Mouse (Mus musculus) forebrain, embryonic 13.5 days (tissue): Measurements from ENCODE around the gene 4933405L10Rik. TPM values are rescaled to one million over a fixed set of nuclear protein-coding genes. Genes with fewer than 3 reads are reported as not detected.

Source experiments
- ATAC-seq: fragments of 200-750 bp; cut with Nextera tagmentation; 2 replicates; pipeline ENCODE4 v1.8.0; 2017
- H3K27ac ChIP-seq: fragments of 300-500 bp; sonication (generic); 2 replicates; pipeline ENCODE4 v1.5.1; 2015; ENCODE audit warnings: inconsistent platforms, mild to moderate bottlenecking, moderate library complexity
- H3K27me3 ChIP-seq: fragments of 300-500 bp; sonication (generic); 2 replicates; pipeline ENCODE4 v1.6.1; 2015; ENCODE audit warnings: mild to moderate bottlenecking, inconsistent platforms
- H3K36me3 ChIP-seq: fragments of 300-500 bp; sonication (generic); 2 replicates; pipeline ENCODE4 v1.6.1; 2015; ENCODE audit warnings: mild to moderate bottlenecking, inconsistent platforms; ENCODE audit not compliant: poor library complexity, severe bottlenecking
- H3K4me1 ChIP-seq: fragments of 300-500 bp; sonication (generic); 2 replicates; pipeline ENCODE4 v1.6.1; 2015; ENCODE audit warnings: inconsistent platforms
- H3K4me2 ChIP-seq: fragments of 300-500 bp; sonication (generic); 2 replicates; pipeline ENCODE4 v1.6.1; 2015; ENCODE audit warnings: inconsistent platforms, mild to moderate bottlenecking, moderate library complexity
- H3K4me3 ChIP-seq: fragments of 300-500 bp; sonication (generic); 2 replicates; pipeline ENCODE4 v1.5.1; 2015; ENCODE audit warnings: mild to moderate bottlenecking, inconsistent platforms
- H3K9ac ChIP-seq: fragments of 300-500 bp; sonication (generic); 2 replicates; pipeline ENCODE4 v1.6.1; 2015; ENCODE audit warnings: mild to moderate bottlenecking, inconsistent platforms
- H3K9me3 ChIP-seq: fragments of 300-500 bp; sonication (generic); replicated peaks from 2 replicates; pipeline ENCODE4 v1.6.1; 2016; ENCODE audit warnings: inconsistent platforms
- WGBS: fragments of 180-500 bp; shearing (Covaris S2); methylation state at CpG from one replicate; pipeline ENCODE4 v1.1.7; 2015; 5-methylcytosine and 5-hydroxymethylcytosine counted together
- polyA plus RNA-seq: library from polyadenylated mRNA; unstranded; fragments of >200 nt; fragmentation: Nextera tagmentation; extraction: Ambion mirVana; gene quantifications from 2 replicates; pipeline ENCODE4 v1.2.1, GENCODE M21; 2015

Gene 4933405L10Rik
- polyA plus RNA-seq, 1 experiment from 2014 or later, result not detected

- ATAC-seq, result no peak
- WGBS, result 92% methylated on average over 11 of the region's 11 CpGs
These were observed 14.8 kb upstream of the 4933405L10Rik start for GRCm38 (mm10) chr8:105692449-105693182.

GRCm38 (mm10) chr8:105693648-105694047, 13.8 kb upstream of the 4933405L10Rik start:
- peak; percentile 76 for ATAC-seq
- H3K9me3 ChIP-seq, result no peaks in the 10 kb centered on the region; the same call in 1 of the 2 replicates
- no peaks in the 10 kb centered on the region for H3K27me3 ChIP-seq
- 4% methylated on average over 28 of the region's 30 CpGs for whole genome bisulfite sequencing
- H3K9ac ChIP-seq, result peak overlapping the region; percentile 79
- peak overlapping the region; percentile 65 for H3K27ac ChIP-seq
- H3K36me3 ChIP-seq, result peaks cover 32% of the 10 kb centered on the region
- peak overlapping the region; percentile 89 for H3K4me2 ChIP-seq
- peak overlapping the region; percentile 60 for H3K4me3 ChIP-seq
- H3K4me1 ChIP-seq, result peaks cover 15% of the 10 kb centered on the region

More at GRCm38 (mm10) chr8:105692449-105693182, 14.8 kb upstream of the 4933405L10Rik start:
- H3K9ac ChIP-seq, result no peak overlapping the region
- no peaks in the 10 kb centered on the region; the same call in 1 of the 2 replicates for H3K9me3 ChIP-seq
- no peak overlapping the region for H3K27ac ChIP-seq
- no peak overlapping the region for H3K4me2 ChIP-seq
- H3K4me1 ChIP-seq, result peaks cover 15% of the 10 kb centered on the region
- H3K4me3 ChIP-seq, result no peak overlapping the region
- no peaks in the 10 kb centered on the region for H3K27me3 ChIP-seq
- H3K36me3 ChIP-seq, result peaks cover 22% of the 10 kb centered on the region

- peak; percentile 44 for ATAC-seq
- Histone ChIP-seq H3K27ac (peak overlapping the region; percentile 65), H3K4me1 (peaks cover 15% of the 10 kb centered on the region), H3K36me3 (peaks cover 36% of the 10 kb centered on the region), H3K9ac (peak overlapping the region; percentile 79), H3K4me3 (peak overlapping the region; percentile 60), H3K27me3 (no peaks in the 10 kb centered on the region), H3K9me3 (no peaks in the 10 kb centered on the region; the same call in 1 of the 2 replicates), H3K4me2 (peak overlapping the region; percentile 89)
- WGBS, result 9% methylated on average over 40 of the region's 40 CpGs
These were observed 13.2 kb upstream of the 4933405L10Rik start for GRCm38 (mm10) chr8:105694051-105694799.

- Histone ChIP-seq H3K9me3 (no peaks in the 10 kb centered on the region; the same call in 1 of the 2 replicates), H3K27me3 (no peaks in the 10 kb centered on the region), H3K4me3 (peak overlapping the region; percentile 60), H3K27ac (no peak overlapping the region), H3K4me2 (peak overlapping the region; percentile 89), H3K36me3 (peaks cover 41% of the 10 kb centered on the region), H3K9ac (peak overlapping the region; percentile 79; the same call in 1 of the 2 replicates), H3K4me1 (peaks cover 24% of the 10 kb centered on the region)
- 81% methylated on average over 30 of the region's 30 CpGs for WGBS
- no peak for ATAC-seq
These were observed 12.2 kb upstream of the 4933405L10Rik start for GRCm38 (mm10) chr8:105695080-105695780.

GRCm38 (mm10) chr8:105697196-105697780, 10.2 kb upstream of the 4933405L10Rik start:
- ATAC-seq, result no peak
- 86% methylated on average over 17 of the region's 17 CpGs for WGBS
- H3K9ac ChIP-seq, result no peak overlapping the region

GRCm38 (mm10) chr8:105698734-105699133, 8.7 kb upstream of the 4933405L10Rik start:
- ATAC-seq, result no peak
- peaks cover 56% of the 10 kb centered on the region for H3K36me3 ChIP-seq
- WGBS, result 92% methylated on average over 5 of the region's 5 CpGs

More at GRCm38 (mm10) chr8:105697196-105697780, 10.2 kb upstream of the 4933405L10Rik start:
- Histone ChIP-seq H3K4me1 (peaks cover 34% of the 10 kb centered on the region), H3K9me3 (no peaks in the 10 kb centered on the region; the same call in 1 of the 2 replicates), H3K36me3 (peaks cover 41% of the 10 kb centered on the region), H3K4me2 (no peak overlapping the region), H3K27me3 (no peaks in the 10 kb centered on the region), H3K27ac (no peak overlapping the region), H3K4me3 (no peak overlapping the region)

GRCm38 (mm10) chr8:105699488-105700215, 7.8 kb upstream of the 4933405L10Rik start:
- Histone ChIP-seq H3K9ac (peak overlapping the region; percentile 80), H3K4me2 (peak overlapping the region; percentile 96), H3K27me3 (no peaks in the 10 kb centered on the region), H3K36me3 (peaks cover 65% of the 10 kb centered on the region), H3K4me1 (peaks cover 28% of the 10 kb centered on the region), H3K4me3 (peak overlapping the region; percentile 70), H3K27ac (no peak overlapping the region), H3K9me3 (no peaks in the 10 kb centered on the region)
- ATAC-seq, result no peak
- WGBS, result 90% methylated on average over 11 of the region's 11 CpGs

More at GRCm38 (mm10) chr8:105698734-105699133, 8.7 kb upstream of the 4933405L10Rik start:
- Histone ChIP-seq H3K9ac (no peak overlapping the region), H3K9me3 (no peaks in the 10 kb centered on the region), H3K27ac (no peak overlapping the region), H3K4me1 (peaks cover 37% of the 10 kb centered on the region), H3K4me2 (no peak overlapping the region), H3K27me3 (no peaks in the 10 kb centered on the region), H3K4me3 (no peak overlapping the region)

- H3K27ac ChIP-seq, result peak overlapping the region; percentile 94; the same call in 1 of the 2 replicates
- H3K4me2 ChIP-seq, result peak overlapping the region; percentile 96
- H3K36me3 ChIP-seq, result peaks cover 62% of the 10 kb centered on the region
- under 1% methylated on average over 21 of the region's 21 CpGs for WGBS
- H3K9ac ChIP-seq, result peak overlapping the region; percentile 80
- H3K4me1 ChIP-seq, result peaks cover 22% of the 10 kb centered on the region
- peak overlapping the region; percentile 70 for H3K4me3 ChIP-seq
- no peaks in the 10 kb centered on the region for H3K9me3 ChIP-seq
- H3K27me3 ChIP-seq, result no peaks in the 10 kb centered on the region
- ATAC-seq, result no peak; the same call in 1 of the 2 replicates
These were observed 6.9 kb upstream of the 4933405L10Rik start for GRCm38 (mm10) chr8:105700566-105700965.

GRCm38 (mm10) chr8:105700966-105701824, 6.3 kb upstream of the 4933405L10Rik start, which contains the start of the genes Acd and Pard6a:
Gene Acd, minus strand, starts transcription at chr8:105701102.
Gene Pard6a, plus strand, starts transcription at chr8:105701148.
- Histone ChIP-seq H3K9me3 (no peaks in the 10 kb centered on the region), H3K4me3 (peak within 1 kb of the TSS; percentile 70), H3K9ac (peak within 1 kb of the TSS; percentile 80), H3K27me3 (no peaks in the 10 kb centered on the region), H3K27ac (peak within 1 kb of the TSS; percentile 94), H3K4me1 (peaks cover 25% of the 10 kb centered on the region), H3K4me2 (peak within 1 kb of the TSS; percentile 96), H3K36me3 (peaks cover 58% of the 10 kb centered on the region)
- WGBS, result under 1% methylated on average over 60 of the region's 60 CpGs
- ATAC-seq, result peak; percentile 84

GRCm38 (mm10) chr8:105702001-105702401, 5.5 kb upstream of the 4933405L10Rik start:
- no peaks in the 10 kb centered on the region for H3K27me3 ChIP-seq
- H3K4me3 ChIP-seq, result peak overlapping the region; percentile 70
- 33% methylated on average over 18 of the region's 18 CpGs for WGBS
- peaks cover 33% of the 10 kb centered on the region for H3K4me1 ChIP-seq
- peaks cover 50% of the 10 kb centered on the region for H3K36me3 ChIP-seq
- H3K9me3 ChIP-seq, result no peaks in the 10 kb centered on the region
- H3K4me2 ChIP-seq, result peak overlapping the region; percentile 96
- peak overlapping the region; percentile 80 for H3K9ac ChIP-seq
- peak; percentile 2; the same call in 1 of the 2 replicates for ATAC-seq
- H3K27ac ChIP-seq, result peak overlapping the region; percentile 94
